Mouse (Mus musculus): ENCODE results near the gene Ptprr. TPM values are rescaled to one million over a fixed set of nuclear protein-coding genes. Genes with fewer than 3 reads are reported as not detected.

Ptprr gene
- polyA plus RNA-seq, 1 experiment from 2014 or later: 21.5 TPM

- no peaks in the 10 kb centered on the region for H3K36me3 ChIP-seq (replicated peaks; ENCODE audit: control insufficient read depth, insufficient read depth)
- ATAC-seq (ENCODE audit: low FRiP score): no peak
- H3K4me1 ChIP-seq (replicated peaks; ENCODE audit: control insufficient read depth, insufficient read depth, low read length): no peaks in the 10 kb centered on the region
- H3K4me2 ChIP-seq (replicated peaks): no peak overlapping the region
- no peaks in the 10 kb centered on the region for H3K9me3 ChIP-seq (ENCODE audit: control insufficient read depth, low read length)
- H3K9ac ChIP-seq: no peak overlapping the region
- no peak overlapping the region for H3K27ac ChIP-seq
- no peak for DNase-seq (ENCODE audit: low spot score)
- H3K27me3 ChIP-seq (ENCODE audit: control insufficient read depth, insufficient read depth, low read length): no peaks in the 10 kb centered on the region
- H3K4me3 ChIP-seq (replicated peaks; ENCODE audit: low read length): no peak overlapping the region
- WGBS: 86% methylated on average over 4 of the region's 4 CpGs
These were observed 272.5 kb downstream of the Ptprr start for GRCm38 (mm10) chr10:116290483-116290882.

GRCm38 (mm10) chr10:116291153-116291755, 273.2 kb downstream of the Ptprr start:
- ATAC-seq (ENCODE audit: low FRiP score) (no peak), DNase-seq (ENCODE audit: low spot score) (no peak)
- Histone ChIP-seq H3K27me3 (ENCODE audit: control insufficient read depth, insufficient read depth, low read length) (no peaks in the 10 kb centered on the region), H3K4me3 (replicated peaks; ENCODE audit: low read length) (no peak overlapping the region), H3K4me1 (replicated peaks; ENCODE audit: control insufficient read depth, insufficient read depth, low read length) (no peaks in the 10 kb centered on the region), H3K27ac (no peak overlapping the region), H3K36me3 (replicated peaks; ENCODE audit: control insufficient read depth, insufficient read depth) (no peaks in the 10 kb centered on the region), H3K4me2 (replicated peaks) (no peak overlapping the region), H3K9ac (no peak overlapping the region), H3K9me3 (ENCODE audit: control insufficient read depth, low read length) (no peaks in the 10 kb centered on the region)
- WGBS: 83% methylated on average over 8 of the region's 8 CpGs

GRCm38 (mm10) chr10:116296439-116296838, 278.4 kb downstream of the Ptprr start:
- Histone ChIP-seq H3K36me3 (replicated peaks; ENCODE audit: control insufficient read depth, insufficient read depth) (no peaks in the 10 kb centered on the region), H3K4me3 (replicated peaks; ENCODE audit: low read length) (no peak overlapping the region), H3K27ac (no peak overlapping the region), H3K9ac (no peak overlapping the region), H3K9me3 (ENCODE audit: control insufficient read depth, low read length) (no peaks in the 10 kb centered on the region), H3K27me3 (ENCODE audit: control insufficient read depth, insufficient read depth, low read length) (peaks cover 4% of the 10 kb centered on the region; the same call in 1 of the 2 replicates), H3K4me1 (replicated peaks; ENCODE audit: control insufficient read depth, insufficient read depth, low read length) (peaks cover 5% of the 10 kb centered on the region; the same call in 1 of the 2 replicates), H3K4me2 (replicated peaks) (no peak overlapping the region)
- 89% methylated on average over 4 of the region's 4 CpGs for WGBS
- ATAC-seq (ENCODE audit: low FRiP score) (no peak), DNase-seq (ENCODE audit: low spot score) (no peak)

GRCm38 (mm10) chr10:116297854-116298253, 279.8 kb downstream of the Ptprr start:
- Histone ChIP-seq H3K4me1 (replicated peaks; ENCODE audit: control insufficient read depth, insufficient read depth, low read length) (peaks cover 8% of the 10 kb centered on the region; the same call in 1 of the 2 replicates), H3K36me3 (replicated peaks; ENCODE audit: control insufficient read depth, insufficient read depth) (no peaks in the 10 kb centered on the region), H3K9ac (no peak overlapping the region), H3K9me3 (ENCODE audit: control insufficient read depth, low read length) (no peaks in the 10 kb centered on the region), H3K27ac (no peak overlapping the region), H3K4me2 (replicated peaks) (no peak overlapping the region), H3K27me3 (ENCODE audit: control insufficient read depth, insufficient read depth, low read length) (peaks cover 4% of the 10 kb centered on the region; the same call in 1 of the 2 replicates), H3K4me3 (replicated peaks; ENCODE audit: low read length) (no peak overlapping the region)
- ATAC-seq (ENCODE audit: low FRiP score) (no peak), DNase-seq (ENCODE audit: low spot score) (no peak)
- 87% methylated on average over 12 of the region's 12 CpGs for WGBS

- Histone ChIP-seq H3K27me3 (ENCODE audit: control insufficient read depth, insufficient read depth, low read length) (peaks cover 4% of the 10 kb centered on the region; the same call in 1 of the 2 replicates), H3K4me2 (replicated peaks) (peak overlapping the region; percentile 83), H3K4me1 (replicated peaks; ENCODE audit: control insufficient read depth, insufficient read depth, low read length) (peaks cover 8% of the 10 kb centered on the region; the same call in 1 of the 2 replicates), H3K9me3 (ENCODE audit: control insufficient read depth, low read length) (no peaks in the 10 kb centered on the region), H3K9ac (peak overlapping the region; percentile 44), H3K36me3 (replicated peaks; ENCODE audit: control insufficient read depth, insufficient read depth) (no peaks in the 10 kb centered on the region), H3K4me3 (replicated peaks; ENCODE audit: low read length) (peak overlapping the region; percentile 46), H3K27ac (no peak overlapping the region)
- WGBS: 13% methylated on average over 7 of the region's 7 CpGs
- no peak for ATAC-seq (ENCODE audit: low FRiP score)
- DNase-seq (ENCODE audit: low spot score): no peak
These were observed 282.8 kb downstream of the Ptprr start for GRCm38 (mm10) chr10:116300824-116301223.

GRCm38 (mm10) chr10:116301258-116301657, 283.2 kb downstream of the Ptprr start:
- no peak overlapping the region for H3K27ac ChIP-seq
- peak overlapping the region; percentile 83 for H3K4me2 ChIP-seq (replicated peaks)
- peaks cover 4% of the 10 kb centered on the region; the same call in 1 of the 2 replicates for H3K27me3 ChIP-seq (ENCODE audit: control insufficient read depth, insufficient read depth, low read length)
- H3K4me1 ChIP-seq (replicated peaks; ENCODE audit: control insufficient read depth, insufficient read depth, low read length): peaks cover 8% of the 10 kb centered on the region; the same call in 1 of the 2 replicates
- H3K36me3 ChIP-seq (replicated peaks; ENCODE audit: control insufficient read depth, insufficient read depth): no peaks in the 10 kb centered on the region
- peak overlapping the region; percentile 44 for H3K9ac ChIP-seq
- WGBS: 0% methylated on average over 36 of the region's 36 CpGs
- no peak for DNase-seq (ENCODE audit: low spot score)
- H3K9me3 ChIP-seq (ENCODE audit: control insufficient read depth, low read length): no peaks in the 10 kb centered on the region
- peak overlapping the region; percentile 46 for H3K4me3 ChIP-seq (replicated peaks; ENCODE audit: low read length)
- ATAC-seq (ENCODE audit: low FRiP score): peak; percentile 37; the same call in 1 of the 2 replicates

GRCm38 (mm10) chr10:116304355-116304754, 286.3 kb downstream of the Ptprr start:
- DNase-seq (ENCODE audit: low spot score) (no peak), ATAC-seq (ENCODE audit: low FRiP score) (no peak)
- Histone ChIP-seq H3K4me2 (replicated peaks) (no peak overlapping the region), H3K27me3 (ENCODE audit: control insufficient read depth, insufficient read depth, low read length) (peaks cover 4% of the 10 kb centered on the region; the same call in 1 of the 2 replicates), H3K4me1 (replicated peaks; ENCODE audit: control insufficient read depth, insufficient read depth, low read length) (peaks cover 8% of the 10 kb centered on the region; the same call in 1 of the 2 replicates), H3K9me3 (ENCODE audit: control insufficient read depth, low read length) (no peaks in the 10 kb centered on the region), H3K36me3 (replicated peaks; ENCODE audit: control insufficient read depth, insufficient read depth) (no peaks in the 10 kb centered on the region), H3K9ac (no peak overlapping the region), H3K4me3 (replicated peaks; ENCODE audit: low read length) (no peak overlapping the region), H3K27ac (no peak overlapping the region)
- WGBS: 88% methylated on average over 4 of the region's 4 CpGs

GRCm38 (mm10) chr10:116309460-116309859, 291.4 kb downstream of the Ptprr start:
- Histone ChIP-seq H3K9me3 (ENCODE audit: control insufficient read depth, low read length) (no peaks in the 10 kb centered on the region), H3K4me1 (replicated peaks; ENCODE audit: control insufficient read depth, insufficient read depth, low read length) (no peaks in the 10 kb centered on the region), H3K9ac (no peak overlapping the region), H3K27ac (no peak overlapping the region), H3K4me3 (replicated peaks; ENCODE audit: low read length) (no peak overlapping the region), H3K4me2 (replicated peaks) (no peak overlapping the region), H3K36me3 (replicated peaks; ENCODE audit: control insufficient read depth, insufficient read depth) (no peaks in the 10 kb centered on the region), H3K27me3 (ENCODE audit: control insufficient read depth, insufficient read depth, low read length) (no peaks in the 10 kb centered on the region)
- WGBS: 89% methylated on average over 2 of the region's 2 CpGs
- ATAC-seq (ENCODE audit: low FRiP score): no peak
- DNase-seq (ENCODE audit: low spot score): no peak

- Histone ChIP-seq H3K27ac (no peak overlapping the region), H3K4me1 (replicated peaks; ENCODE audit: control insufficient read depth, insufficient read depth, low read length) (no peaks in the 10 kb centered on the region), H3K9me3 (ENCODE audit: control insufficient read depth, low read length) (no peaks in the 10 kb centered on the region), H3K27me3 (ENCODE audit: control insufficient read depth, insufficient read depth, low read length) (no peaks in the 10 kb centered on the region), H3K9ac (no peak overlapping the region), H3K4me2 (replicated peaks) (no peak overlapping the region), H3K36me3 (replicated peaks; ENCODE audit: control insufficient read depth, insufficient read depth) (no peaks in the 10 kb centered on the region), H3K4me3 (replicated peaks; ENCODE audit: low read length) (no peak overlapping the region)
- ATAC-seq (ENCODE audit: low FRiP score): no peak
- DNase-seq (ENCODE audit: low spot score): no peak
- 53% methylated on average over 11 of the region's 11 CpGs for WGBS
These were observed 292.6 kb downstream of the Ptprr start for GRCm38 (mm10) chr10:116310516-116311210.

All from hindbrain, embryonic 14.5 days (tissue).